Mouse (Mus musculus): Measurements from ENCODE around the gene Cyp2w1.

Cyp2w1 gene

GRCm38 (mm10) chr5:139404801-139405401, 52.5 kb downstream of the Cyp2w1 start, which contains the start of gene C130050O18Rik:
C130050O18Rik (plus strand) TSS chr5:139405280.
- no peak for DNase-seq (ENCODE audit: low read depth, low spot score)

GRCm38 (mm10) chr5:139405478-139405877, 53.1 kb downstream of the Cyp2w1 start:
- DNase-seq (ENCODE audit: low read depth, low spot score) = no peak

- DNase-seq (ENCODE audit: low read depth, low spot score) = no peak
These were observed 53.5 kb downstream of the Cyp2w1 start for GRCm38 (mm10) chr5:139405953-139406352.
